In the genomic region with DNA sequence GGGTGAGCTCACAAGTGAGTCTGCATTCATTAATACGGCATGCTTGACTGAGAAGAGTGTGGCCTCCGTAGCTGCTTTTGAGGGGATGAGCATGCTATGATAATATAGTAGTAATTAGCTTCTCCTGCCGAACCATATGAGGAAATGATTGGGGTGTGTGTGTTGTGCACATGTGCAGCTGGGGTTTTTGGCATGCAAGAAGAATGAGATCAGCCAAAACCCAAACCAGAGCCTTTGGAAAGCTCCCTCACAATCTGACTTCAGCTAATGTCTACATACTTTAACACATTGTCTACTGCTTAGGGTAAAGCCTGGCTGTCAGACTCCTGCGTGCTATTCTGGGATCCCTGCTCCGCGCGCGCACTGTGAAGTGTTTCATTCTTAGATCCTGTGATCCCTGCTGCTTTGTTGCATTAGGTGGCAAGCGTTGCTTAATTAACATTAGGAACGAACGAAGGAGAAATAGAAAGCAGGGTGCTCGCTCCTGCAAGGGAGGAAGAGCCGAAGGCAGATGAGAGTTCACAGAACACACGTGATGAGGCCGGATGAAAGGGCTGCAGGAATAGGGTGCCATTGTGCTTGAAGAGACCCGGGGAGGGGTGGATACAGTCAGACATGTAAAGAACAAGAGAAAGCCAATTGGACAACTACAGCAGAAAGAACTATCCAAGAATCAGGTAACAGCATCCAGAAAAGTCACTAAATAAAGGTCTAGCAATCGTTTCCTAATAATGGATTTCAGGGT, we compare ENCODE assay signal across 8 mouse cellular contexts.
A peak's percentile ranks its signal among the peaks of the same experiment; 100 is the strongest.
DNase-seq lines count a peak whose midpoint lies in the region; ATAC-seq and TF ChIP-seq lines count a peak whose summit lies in the region.
"Had no signal": no experiment of that assay in that cellular context is flagged by ENCODE, and none has a peak within 500 bp of the region (broad histone marks: within the 10 kb centered on the region; RNA-seq: fewer than 3 reads in every experiment).

No protein-coding gene starts in this region.

- ATAC-seq in lung, embryonic 15.5 days (ENCODE audit: borderline replicate concordance, extremely low read depth, low FRiP score, low TSS enrichment): peak; percentile 82; the same call in 1 of the 2 replicates
- ATAC-seq in hindbrain, embryonic 15.5 days (ENCODE audit: low FRiP score, low read depth): peak; percentile 58; the same call in 1 of the 2 replicates

- H3K4me2 ChIP-seq in lung, embryonic 15.5 days: peak overlapping the region; percentile 32
- H3K4me2 ChIP-seq in hindbrain, embryonic 15.5 days: peak overlapping the region; percentile 38

- no peak overlapping the region for H3K4me3 ChIP-seq in lung, embryonic 15.5 days
- no peak overlapping the region for H3K4me3 ChIP-seq in lung, adult 2 months (replicated peaks; ENCODE audit: extremely low read depth, low read depth, low read length)
- H3K4me3 ChIP-seq in hindbrain, embryonic 15.5 days: no peak overlapping the region
- H3K4me3 ChIP-seq: myocyte had no signal

- H3K36me3 ChIP-seq in lung, embryonic 15.5 days: no peaks in the 10 kb centered on the region
- no peaks in the 10 kb centered on the region for H3K36me3 ChIP-seq in hindbrain, embryonic 15.5 days

- H3K27ac ChIP-seq in lung, embryonic 15.5 days: peak overlapping the region; percentile 71
- peak overlapping the region; percentile 69 for H3K27ac ChIP-seq in hindbrain, embryonic 15.5 days (replicated peaks)

- 49% methylated on average over 17 of the region's 17 CpGs for WGBS in lung, embryonic 15.5 days
- WGBS in lung, adult 2 months: 64% methylated on average over 17 of the region's 17 CpGs
- 30% methylated on average over 17 of the region's 17 CpGs for WGBS in hindbrain, embryonic 15.5 days

- H3K9me3 ChIP-seq in lung, embryonic 15.5 days: no peaks in the 10 kb centered on the region
- no peaks in the 10 kb centered on the region for H3K9me3 ChIP-seq in hindbrain, embryonic 15.5 days

- H3K4me1 ChIP-seq in lung, embryonic 15.5 days: peaks cover 24% of the 10 kb centered on the region
- H3K4me1 ChIP-seq in lung, adult 2 months (ENCODE audit: control insufficient read depth, insufficient read depth, low read length): no peaks in the 10 kb centered on the region
- peaks cover 42% of the 10 kb centered on the region for H3K4me1 ChIP-seq in hindbrain, embryonic 15.5 days (replicated peaks)

- no peak for TF ChIP-seq CTCF in lung, adult 2 months (IDR thresholded peaks at IDR 0.05; ENCODE audit: insufficient read depth, low read length)

- no peaks in the 10 kb centered on the region for H3K27me3 ChIP-seq in lung, embryonic 15.5 days
- no peaks in the 10 kb centered on the region for H3K27me3 ChIP-seq in hindbrain, embryonic 15.5 days

- no peak for DNase-seq in lung, adult 2 months
- peak; percentile 19 to 27 for DNase-seq in heart, adult 9 months (ENCODE audit: low spot score in 2 of 2)
- peak; percentile 51 for DNase-seq in right cerebral cortex, postnatal 4 days
- no peak for DNase-seq in thymus, postnatal 10 days (ENCODE audit: low spot score in 2 of 2)
- DNase-seq in cerebellum, adult 9-10 months: no peak

- H3K9ac ChIP-seq in lung, embryonic 15.5 days: no peak overlapping the region; the same call in 1 of the 2 replicates
- H3K9ac ChIP-seq in hindbrain, embryonic 15.5 days: no peak overlapping the region; the same call in 1 of the 2 replicates

- TF ChIP-seq POLR2A in lung, adult 2 months (IDR thresholded peaks at IDR 0.05; ENCODE audit: borderline replicate concordance, extremely low read depth, low read depth, low read length): no peak

Comparison
In these comparisons a context has a peak if more than half of its experiments do, and no peak if none do; other contexts are left out.
1. DNase-seq: peak in heart, adult 9 months (2 of 2) and right cerebral cortex, postnatal 4 days (single experiment); none in lung, adult 2 months (single experiment), thymus, postnatal 10 days (0 of 2) and cerebellum, adult 9-10 months (single experiment).